Mouse (Mus musculus): ENCODE results near the gene Dmtf1.
A peak's percentile ranks its signal among the peaks of the same experiment; 100 is the strongest.

Dmtf1 gene

GRCm38 (mm10) chr5:9107296-9108089, 54.1 kb downstream of the Dmtf1 start:
- no peak for DNase-seq (ENCODE audit: low spot score in 2 of 2)

GRCm38 (mm10) chr5:9106806-9107205, 54.8 kb downstream of the Dmtf1 start:
- DNase-seq (ENCODE audit: low spot score in 2 of 2), result no peak

GRCm38 (mm10) chr5:9103958-9104357, 57.6 kb downstream of the Dmtf1 start:
- DNase-seq (ENCODE audit: low spot score in 2 of 2), result no peak

- DNase-seq (ENCODE audit: low spot score in 2 of 2), result no peak
Observed at GRCm38 (mm10) chr5:9102696-9103095, 58.9 kb downstream of the Dmtf1 start.

GRCm38 (mm10) chr5:9100849-9101801, 60.5 kb downstream of the Dmtf1 start:
- DNase-seq (ENCODE audit: low spot score in 2 of 2), result no peak

- DNase-seq (ENCODE audit: low spot score in 2 of 2), result peak; percentile 52 to 85
Observed at GRCm38 (mm10) chr5:9100207-9100848, 61.2 kb downstream of the Dmtf1 start, which contains the start of gene Tmem243. TSS of gene Tmem243 (plus strand) at chr5:9100668.

- no peak for DNase-seq (ENCODE audit: low spot score in 2 of 2)
Observed at GRCm38 (mm10) chr5:9093490-9093889, 68.1 kb downstream of the Dmtf1 start.

GRCm38 (mm10) chr5:9092716-9093115, 68.9 kb downstream of the Dmtf1 start:
- DNase-seq (ENCODE audit: low spot score in 2 of 2), result no peak

GRCm38 (mm10) chr5:9090493-9091106, 71.0 kb downstream of the Dmtf1 start:
- no peak for DNase-seq (ENCODE audit: low spot score in 2 of 2)

GRCm38 (mm10) chr5:9086924-9087719, 74.5 kb downstream of the Dmtf1 start:
- no peak for DNase-seq (ENCODE audit: low spot score in 2 of 2)

- no peak for DNase-seq (ENCODE audit: low spot score in 2 of 2)
Observed at GRCm38 (mm10) chr5:9079773-9080501, 81.6 kb downstream of the Dmtf1 start.

- no peak for DNase-seq (ENCODE audit: low spot score in 2 of 2)
Observed at GRCm38 (mm10) chr5:9073177-9073854, 88.3 kb downstream of the Dmtf1 start.

- DNase-seq (ENCODE audit: low spot score in 2 of 2), result no peak
Observed at GRCm38 (mm10) chr5:9071360-9071759, 90.2 kb downstream of the Dmtf1 start.

GRCm38 (mm10) chr5:9069599-9070209, 91.9 kb downstream of the Dmtf1 start:
- DNase-seq (ENCODE audit: low spot score in 2 of 2), result no peak

- peak; percentile 37 to 72 for DNase-seq (ENCODE audit: low spot score in 2 of 2)
Observed at GRCm38 (mm10) chr5:9068886-9069285, 92.7 kb downstream of the Dmtf1 start.
